Mouse (Mus musculus): ENCODE results near the gene Ppp3ca. TPM values are rescaled to one million over a fixed set of nuclear protein-coding genes. Genes with fewer than 3 reads are reported as not detected.

Gene Ppp3ca
- polyA plus RNA-seq, 1 experiment from 2014 or later: 11.3 TPM

DNA sequence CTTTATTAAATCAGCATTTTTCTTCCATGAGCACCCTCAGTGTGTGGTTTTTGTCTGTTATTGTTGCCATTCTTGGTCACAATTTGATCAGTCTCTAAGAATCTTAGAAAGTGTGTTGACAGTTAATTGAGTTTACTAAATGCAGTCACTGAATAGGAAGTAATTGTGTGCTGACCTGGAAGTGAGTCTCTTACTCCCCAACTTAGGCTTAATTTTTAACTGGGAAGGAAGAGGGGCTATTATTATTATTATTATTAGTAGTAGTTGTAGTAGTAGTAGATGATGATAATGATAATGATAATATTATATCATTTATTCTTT lies 79.5 kb downstream of the Ppp3ca start:
- no peak overlapping the region for H3K4me2 ChIP-seq
- H3K9me3 ChIP-seq (replicated peaks): no peaks in the 10 kb centered on the region
- H3K27me3 ChIP-seq: no peaks in the 10 kb centered on the region
- no peak overlapping the region for H3K4me3 ChIP-seq (replicated peaks)
- H3K36me3 ChIP-seq: no peaks in the 10 kb centered on the region
- no peak overlapping the region for H3K9ac ChIP-seq
- peaks cover 12% of the 10 kb centered on the region; the same call in 1 of the 2 replicates for H3K4me1 ChIP-seq (replicated peaks)
- no peak for DNase-seq
- ATAC-seq (ENCODE audit: low read depth): no peak
- no peak overlapping the region for H3K27ac ChIP-seq

- H3K4me3 ChIP-seq (replicated peaks): no peak overlapping the region
- H3K4me1 ChIP-seq (replicated peaks): peaks cover 12% of the 10 kb centered on the region; the same call in 1 of the 2 replicates
- no peak overlapping the region for H3K27ac ChIP-seq
- no peak overlapping the region for H3K4me2 ChIP-seq
- H3K9me3 ChIP-seq (replicated peaks): no peaks in the 10 kb centered on the region
- ATAC-seq (ENCODE audit: low read depth) (no peak), DNase-seq (no peak)
- no peak overlapping the region for H3K9ac ChIP-seq
- 58% methylated on average over 2 of the region's 2 CpGs for WGBS (ENCODE audit: insufficient replicate concordance)
- no peaks in the 10 kb centered on the region for H3K36me3 ChIP-seq
- no peaks in the 10 kb centered on the region for H3K27me3 ChIP-seq
These were observed 80.0 kb downstream of the Ppp3ca start for GRCm38 (mm10) chr3:136749951-136750350.

DNA sequence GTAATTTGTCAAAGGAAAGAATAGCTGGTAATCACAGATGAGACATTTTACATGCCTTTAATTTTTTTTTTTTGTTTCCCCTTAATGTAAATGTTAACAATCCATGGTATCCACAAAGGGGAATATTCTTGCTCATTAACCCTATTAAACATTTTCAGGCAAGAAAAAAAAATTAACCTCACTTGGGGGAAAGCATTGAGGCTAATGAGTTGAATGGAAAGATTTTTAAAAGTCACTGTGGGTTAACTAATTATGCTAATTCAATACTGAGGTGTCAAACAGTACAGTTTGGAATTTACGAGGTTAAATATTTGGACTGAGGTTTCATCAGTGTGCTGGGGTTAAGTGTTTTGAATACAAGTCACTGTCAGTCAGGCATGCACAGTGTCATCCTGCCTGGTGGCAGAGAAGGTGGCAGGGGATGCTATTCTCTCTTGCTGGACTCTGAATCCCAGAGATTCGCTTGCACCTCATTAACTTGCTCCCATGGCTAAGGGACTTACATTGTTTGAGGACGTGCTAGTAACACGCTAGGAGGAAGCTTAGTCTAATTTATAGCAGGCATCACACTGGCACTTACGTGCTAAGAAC lies 82.3 kb downstream of the Ppp3ca start:
- no peak overlapping the region for H3K9ac ChIP-seq

DNA sequence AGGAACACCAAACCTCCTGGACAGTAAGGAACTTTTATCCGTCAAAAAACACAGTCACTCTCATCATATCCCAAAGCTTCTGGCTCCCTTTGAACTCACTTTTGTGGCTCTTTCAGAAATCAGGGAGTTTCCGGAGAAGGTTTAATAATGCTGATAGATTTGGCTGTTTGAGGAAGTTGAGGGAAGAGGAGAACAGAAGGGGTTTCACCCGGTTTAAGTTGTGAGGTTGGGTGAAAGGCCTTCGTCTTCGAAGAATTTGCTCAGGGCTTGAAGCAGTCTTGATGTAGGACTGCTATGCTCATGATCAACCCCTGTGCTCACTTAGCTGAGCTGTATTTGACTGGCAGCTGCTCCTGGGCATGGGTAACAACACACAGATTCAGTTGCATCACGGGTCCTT lies 86.2 kb downstream of the Ppp3ca start:
- Histone ChIP-seq H3K27me3 (no peaks in the 10 kb centered on the region), H3K9me3 (replicated peaks) (no peaks in the 10 kb centered on the region), H3K4me3 (replicated peaks) (no peak overlapping the region), H3K36me3 (no peaks in the 10 kb centered on the region), H3K9ac (no peak overlapping the region), H3K27ac (no peak overlapping the region), H3K4me1 (replicated peaks) (peaks cover 9% of the 10 kb centered on the region), H3K4me2 (no peak overlapping the region)
- DNase-seq: no peak
- WGBS (ENCODE audit: insufficient replicate concordance): 56% methylated on average over 6 of the region's 6 CpGs
- ATAC-seq (ENCODE audit: low read depth): no peak

More for the DNA sequence above, 82.3 kb downstream of the Ppp3ca start:
- 78% methylated on average over 5 of the region's 5 CpGs for WGBS (ENCODE audit: insufficient replicate concordance)
- ATAC-seq (ENCODE audit: low read depth) (no peak), DNase-seq (no peak)
- no peak overlapping the region for H3K27ac ChIP-seq
- no peak overlapping the region for H3K4me3 ChIP-seq (replicated peaks)
- no peaks in the 10 kb centered on the region for H3K36me3 ChIP-seq
- peaks cover 5% of the 10 kb centered on the region for H3K4me1 ChIP-seq (replicated peaks)
- H3K9me3 ChIP-seq (replicated peaks): no peaks in the 10 kb centered on the region
- no peak overlapping the region for H3K4me2 ChIP-seq
- no peaks in the 10 kb centered on the region for H3K27me3 ChIP-seq

- H3K4me3 ChIP-seq (replicated peaks): no peak overlapping the region
- H3K27ac ChIP-seq: no peak overlapping the region
- no peak for DNase-seq
- WGBS (ENCODE audit: insufficient replicate concordance): 81% methylated on average over 12 of the region's 12 CpGs
- H3K9me3 ChIP-seq (replicated peaks): no peaks in the 10 kb centered on the region
- no peak overlapping the region for H3K9ac ChIP-seq
- H3K4me1 ChIP-seq (replicated peaks): peaks cover 21% of the 10 kb centered on the region
- ATAC-seq (ENCODE audit: low read depth): no peak
- no peak overlapping the region for H3K4me2 ChIP-seq
- no peaks in the 10 kb centered on the region for H3K36me3 ChIP-seq
- H3K27me3 ChIP-seq: no peaks in the 10 kb centered on the region
These were observed 89.5 kb downstream of the Ppp3ca start for GRCm38 (mm10) chr3:136759446-136759845.

DNA sequence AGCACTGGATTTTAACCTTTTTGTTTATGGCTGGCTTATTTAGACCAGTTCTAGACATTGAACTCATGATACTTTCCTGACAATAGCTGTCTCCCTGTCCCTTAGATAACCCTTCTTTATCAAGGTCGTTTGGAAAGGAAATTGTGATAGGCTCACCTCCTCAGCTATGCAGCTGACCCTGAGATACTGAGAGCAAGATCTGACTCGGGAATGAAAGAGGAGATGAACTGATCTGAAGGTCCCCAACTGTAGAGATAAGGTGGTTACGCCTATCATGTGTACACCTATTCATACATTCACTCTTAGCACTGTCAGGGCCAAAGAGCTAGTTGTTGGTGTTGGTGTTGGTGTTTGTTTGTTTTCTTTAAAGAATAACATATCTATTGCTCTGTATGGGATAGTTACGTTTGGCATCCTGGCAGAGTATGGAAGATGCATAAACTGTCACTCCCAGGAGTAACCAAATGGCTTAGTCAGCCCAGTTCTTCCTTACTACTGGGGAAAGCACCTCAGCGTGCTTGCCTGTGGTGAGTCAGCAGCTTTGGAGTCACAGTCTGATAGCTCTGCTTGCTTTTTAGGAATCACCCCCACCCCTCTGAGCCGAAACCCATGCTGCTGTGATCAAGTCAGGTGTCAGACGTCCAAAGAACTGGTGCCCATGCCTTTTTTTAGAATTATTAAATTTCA lies 91.5 kb downstream of the Ppp3ca start:
- Histone ChIP-seq H3K27me3 (no peaks in the 10 kb centered on the region), H3K9ac (no peak overlapping the region), H3K27ac (peak overlapping the region; percentile 15; the same call in 1 of the 2 replicates), H3K4me1 (replicated peaks) (peaks cover 21% of the 10 kb centered on the region), H3K4me3 (replicated peaks) (no peak overlapping the region), H3K36me3 (no peaks in the 10 kb centered on the region), H3K9me3 (replicated peaks) (no peaks in the 10 kb centered on the region), H3K4me2 (0 out of 2 replicates have a peak overlapping the region, but pooled peaks have one; percentile 8)
- ATAC-seq (ENCODE audit: low read depth): peak; percentile 86
- 11% methylated on average over 7 of the region's 7 CpGs for WGBS (ENCODE audit: insufficient replicate concordance)
- DNase-seq: peak; percentile 17

GRCm38 (mm10) chr3:136761979-136762341 lies 92.0 kb downstream of the Ppp3ca start:
- Histone ChIP-seq H3K4me3 (replicated peaks) (no peak overlapping the region), H3K9ac (no peak overlapping the region), H3K4me2 (no peak overlapping the region), H3K27me3 (no peaks in the 10 kb centered on the region), H3K27ac (0 out of 2 replicates have a peak overlapping the region, but pooled peaks have one; percentile 15), H3K36me3 (no peaks in the 10 kb centered on the region), H3K4me1 (replicated peaks) (peaks cover 21% of the 10 kb centered on the region), H3K9me3 (replicated peaks) (no peaks in the 10 kb centered on the region)
- ATAC-seq (ENCODE audit: low read depth): no peak
- 22% methylated on average over 1 of the region's 1 CpGs for WGBS (ENCODE audit: insufficient replicate concordance)
- DNase-seq: no peak

DNA sequence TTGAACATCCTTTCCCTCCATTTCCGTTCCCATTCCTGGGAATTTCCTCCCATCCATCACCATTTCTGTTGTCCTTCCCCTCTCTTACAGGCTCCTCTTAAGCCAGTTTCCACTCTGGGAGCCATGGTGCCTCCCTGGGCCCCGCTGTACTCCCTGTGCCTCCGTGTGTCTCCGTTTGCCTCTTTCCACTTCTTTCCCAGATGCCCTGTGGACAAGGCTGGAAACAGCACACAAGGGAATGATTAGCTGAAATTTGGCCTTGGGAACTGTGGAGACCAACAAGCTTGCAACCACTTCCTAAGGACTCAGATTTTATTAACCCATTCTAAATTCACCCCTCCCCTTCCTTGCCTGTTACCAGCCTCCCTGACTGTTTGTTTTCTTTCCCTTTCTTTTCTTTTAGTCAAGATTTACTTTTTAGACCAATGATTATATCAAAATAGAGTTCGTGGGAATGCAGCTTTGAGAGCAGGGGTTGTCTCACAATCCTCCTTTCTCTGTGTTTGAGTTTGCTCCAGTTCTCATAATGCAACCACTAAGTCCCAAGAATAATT lies 93.9 kb downstream of the Ppp3ca start:
- H3K9me3 ChIP-seq (replicated peaks): no peaks in the 10 kb centered on the region
- no peaks in the 10 kb centered on the region for H3K36me3 ChIP-seq
- no peak overlapping the region for H3K4me2 ChIP-seq
- no peaks in the 10 kb centered on the region for H3K27me3 ChIP-seq
- ATAC-seq (ENCODE audit: low read depth) (no peak), DNase-seq (no peak)
- no peak overlapping the region for H3K9ac ChIP-seq
- H3K4me3 ChIP-seq (replicated peaks): no peak overlapping the region
- H3K27ac ChIP-seq: no peak overlapping the region
- peaks cover 25% of the 10 kb centered on the region for H3K4me1 ChIP-seq (replicated peaks)
- 57% methylated on average over 5 of the region's 5 CpGs for WGBS (ENCODE audit: insufficient replicate concordance)

DNA sequence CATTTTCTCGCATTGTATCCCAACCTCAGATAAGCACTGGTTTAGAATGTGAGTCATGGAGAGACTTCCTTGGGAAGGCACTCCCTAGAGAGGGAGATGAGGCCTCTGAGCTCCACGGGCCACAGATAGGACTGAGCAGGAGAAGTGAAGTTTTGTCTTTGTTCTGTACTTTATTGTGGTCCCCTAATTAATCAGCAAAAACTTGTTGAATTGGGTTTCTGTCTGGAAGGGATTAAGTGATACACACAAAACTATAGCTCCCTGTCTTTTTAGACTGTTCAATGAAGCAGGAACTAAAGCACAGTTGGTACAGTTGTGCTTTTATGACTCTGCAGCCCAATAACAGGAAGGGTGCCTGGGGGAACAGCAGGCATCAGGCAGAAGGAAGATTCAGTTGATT lies 95.6 kb downstream of the Ppp3ca start:
- no peak overlapping the region for H3K9ac ChIP-seq
- H3K27me3 ChIP-seq: no peaks in the 10 kb centered on the region
- peaks cover 29% of the 10 kb centered on the region for H3K4me1 ChIP-seq (replicated peaks)
- ATAC-seq (ENCODE audit: low read depth) (no peak), DNase-seq (no peak)
- 35% methylated on average over 2 of the region's 2 CpGs for WGBS (ENCODE audit: insufficient replicate concordance)
- no peaks in the 10 kb centered on the region for H3K36me3 ChIP-seq
- no peak overlapping the region for H3K4me2 ChIP-seq
- H3K9me3 ChIP-seq (replicated peaks): no peaks in the 10 kb centered on the region
- no peak overlapping the region for H3K4me3 ChIP-seq (replicated peaks)
- H3K27ac ChIP-seq: no peak overlapping the region

DNA sequence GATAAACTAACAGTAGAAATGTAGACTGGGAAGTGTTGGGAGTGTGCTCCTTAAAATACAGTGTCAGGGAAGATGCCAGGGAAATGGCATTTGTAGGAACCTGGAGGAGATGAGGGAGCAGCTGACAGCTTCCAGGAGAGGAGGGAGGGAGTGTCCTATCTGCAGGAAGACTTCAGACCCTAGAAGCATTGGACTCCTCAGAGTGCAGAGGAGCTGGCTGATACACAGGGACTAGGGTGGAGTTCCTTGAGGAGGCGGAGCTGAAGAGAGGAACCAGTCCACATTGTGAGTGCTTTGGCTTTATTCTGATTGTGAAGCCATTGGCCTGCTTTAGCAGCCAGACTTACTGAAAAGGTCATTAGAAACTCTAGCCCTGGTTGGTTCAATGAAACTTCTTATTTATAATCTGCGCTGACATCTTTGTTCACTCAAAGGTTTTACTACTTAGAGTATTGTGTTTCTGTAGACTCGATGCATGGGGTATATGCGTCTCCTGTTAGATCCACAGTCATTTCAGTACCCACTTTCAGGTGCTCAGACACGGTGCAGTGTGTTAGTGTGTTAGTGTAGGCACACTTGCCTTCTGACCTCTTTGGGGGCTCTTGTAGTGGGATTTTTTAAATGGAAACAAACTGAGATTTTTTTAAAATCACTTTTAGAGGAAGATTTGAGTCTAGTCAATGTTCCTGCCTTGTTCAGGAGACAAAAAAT lies 99.0 kb downstream of the Ppp3ca start:
- WGBS (ENCODE audit: insufficient replicate concordance): 70% methylated on average over 5 of the region's 5 CpGs
- H3K27me3 ChIP-seq: no peaks in the 10 kb centered on the region
- no peak overlapping the region for H3K4me2 ChIP-seq
- H3K9ac ChIP-seq: no peak overlapping the region
- H3K9me3 ChIP-seq (replicated peaks): no peaks in the 10 kb centered on the region
- peaks cover 14% of the 10 kb centered on the region for H3K4me1 ChIP-seq (replicated peaks)
- no peak for DNase-seq
- H3K4me3 ChIP-seq (replicated peaks): no peak overlapping the region
- H3K36me3 ChIP-seq: no peaks in the 10 kb centered on the region
- peak; percentile 67 for ATAC-seq (ENCODE audit: low read depth)
- no peak overlapping the region for H3K27ac ChIP-seq

DNA sequence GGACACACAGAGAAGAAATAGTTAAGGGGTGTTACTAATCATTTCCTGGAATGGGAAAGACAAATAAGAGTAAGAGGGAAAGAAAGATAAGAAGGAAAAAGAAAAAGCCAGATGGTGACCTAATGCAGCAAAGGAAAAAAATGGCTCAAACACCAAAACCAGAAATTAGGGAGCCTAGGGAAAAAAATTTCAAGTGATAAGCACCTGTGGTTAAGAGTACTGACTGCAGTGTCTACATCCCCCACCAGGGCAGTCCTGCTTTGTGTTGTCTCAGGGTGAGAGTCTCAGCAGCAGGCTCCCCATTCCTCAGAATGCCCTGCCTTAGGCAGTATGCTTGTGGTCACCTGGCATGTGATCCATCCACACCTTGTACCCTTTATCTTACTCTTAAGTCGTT lies 99.6 kb downstream of the Ppp3ca start:
- ATAC-seq (ENCODE audit: low read depth) (no peak), DNase-seq (no peak)
- peaks cover 14% of the 10 kb centered on the region for H3K4me1 ChIP-seq (replicated peaks)
- no peak overlapping the region for H3K9ac ChIP-seq
- WGBS (ENCODE audit: insufficient replicate concordance): 26% methylated on average over 1 of the region's 1 CpGs
- no peak overlapping the region for H3K4me2 ChIP-seq
- H3K27ac ChIP-seq: no peak overlapping the region
- H3K4me3 ChIP-seq (replicated peaks): no peak overlapping the region
- no peaks in the 10 kb centered on the region for H3K27me3 ChIP-seq
- no peaks in the 10 kb centered on the region for H3K36me3 ChIP-seq
- H3K9me3 ChIP-seq (replicated peaks): no peaks in the 10 kb centered on the region
